Mouse (Mus musculus): ENCODE measurements around the gene Dbndd1. TPM values are rescaled to one million over a fixed set of nuclear protein-coding genes. Genes with fewer than 3 reads are reported as not detected.

Gene Dbndd1
- total and polyA plus RNA-seq, 3 experiments, result 0.73 to 4.2 TPM; not detected in 1

DNA sequence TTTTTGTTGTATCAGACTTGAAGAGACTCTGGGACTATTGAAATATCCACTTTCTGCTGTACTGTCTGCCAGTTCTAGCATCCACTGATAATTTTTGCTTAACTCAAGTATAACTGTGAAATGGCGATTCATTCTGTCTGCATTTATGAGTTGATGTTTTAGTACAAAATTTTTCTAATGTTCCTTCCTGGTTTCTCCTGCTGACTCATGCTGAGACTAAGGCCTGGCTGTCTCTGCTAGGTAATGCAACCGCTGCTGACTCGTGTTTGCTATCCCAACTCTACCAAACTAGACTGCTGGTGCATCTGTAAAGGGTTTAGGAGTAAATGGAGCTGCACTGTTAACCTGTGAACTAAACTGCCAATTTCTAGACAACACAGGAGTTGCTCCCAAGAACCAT, 47.8 kb downstream of the Dbndd1 start:
- DNase-seq (ENCODE audit: low read depth, low spot score), result peak; percentile 76
- Histone ChIP-seq H3K9me3 (replicated peaks; ENCODE audit: insufficient read depth, low read length) (no peaks in the 10 kb centered on the region), H3K27me3 (ENCODE audit: control insufficient read depth in 1 of 2, insufficient read depth in 2 of 2, low read length in 2 of 2) (no peaks in the 10 kb centered on the region), H3K4me1 (ENCODE audit: control insufficient read depth in 1 of 2, insufficient read depth in 2 of 2, low read length in 2 of 2) (no peaks in the 10 kb centered on the region), H3K9ac (ENCODE audit: control insufficient read depth, low read depth, low read length, poor library complexity, severe bottlenecking) (peak overlapping the region; percentile 55), H3K4me3 (ENCODE audit: control insufficient read depth in 1 of 2, insufficient read depth in 1 of 2, low read depth in 2 of 2, low read length in 2 of 2) (peak overlapping the region in 1 of 2 experiments; percentile 8; a peak in 1 of 4 replicates), H3K36me3 (ENCODE audit: control insufficient read depth in 1 of 2, insufficient read depth in 2 of 2, low read length in 2 of 2) (peaks cover 0 to 4% of the 10 kb centered on the region in 2 experiments; a peak in 2 of 4 replicates), H3K27ac (ENCODE audit: control insufficient read depth, low read depth, low read length) (peak overlapping the region; percentile 64; the same call in 1 of the 2 replicates), H3K79me2 (ENCODE audit: control insufficient read depth, insufficient read depth, low read length, poor library complexity) (no peaks in the 10 kb centered on the region)
- TF ChIP-seq ZNF384 (IDR thresholded peaks at IDR 0.05; ENCODE audit: low read depth, low read length) (no peak), USF2 (IDR thresholded peaks at IDR 0.05; ENCODE audit: borderline replicate concordance in 1 of 2, insufficient read depth in 1 of 2, low read depth in 1 of 2, low read length in 2 of 2) (no peak), MAFK (IDR thresholded peaks at IDR 0.05; ENCODE audit: borderline replicate concordance, low read depth, low read length) (0 out of 2 replicates have a peak, but pooled peaks have one; percentile 23), ZC3H11A (IDR thresholded peaks at IDR 0.05; ENCODE audit: low read depth, low read length) (no peak), SIN3A (IDR thresholded peaks at IDR 0.05; ENCODE audit: low read length) (peak; percentile 45; the same call in 1 of the 2 replicates), ETS1 (IDR thresholded peaks at IDR 0.05; ENCODE audit: low read depth, low read length) (0 out of 2 replicates have a peak, but pooled peaks have one; percentile 22), KAT2A (conservative IDR thresholded peaks at IDR 0.05; ENCODE audit: low read depth, low read length) (no peak), GABPA (IDR thresholded peaks at IDR 0.05; ENCODE audit: low read depth, low read length) (no peak), TBP (IDR thresholded peaks at IDR 0.05; ENCODE audit: low read depth, low read length) (no peak), JUND (IDR thresholded peaks at IDR 0.05; ENCODE audit: low read depth, low read length) (no peak)

DNA sequence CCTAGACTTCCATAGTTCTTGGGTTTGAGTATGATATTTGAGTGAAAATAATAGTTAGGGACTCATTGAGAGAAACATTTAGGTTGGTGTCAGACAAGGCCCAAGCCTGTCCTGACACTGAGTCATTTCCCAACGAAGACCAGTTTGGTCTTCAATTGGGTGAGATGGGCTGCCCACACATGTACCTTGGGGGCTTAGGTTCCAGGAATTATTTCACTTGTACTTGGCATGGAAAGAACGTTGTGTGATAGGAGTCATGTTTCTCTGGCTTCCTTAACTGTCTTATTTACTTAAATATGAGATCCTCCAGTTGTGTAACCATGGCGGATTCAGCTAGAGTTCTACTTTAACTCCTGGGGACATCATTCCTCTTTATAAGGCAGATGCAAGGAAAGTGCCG, 51.6 kb downstream of the Dbndd1 start:
- Histone ChIP-seq H3K36me3 (ENCODE audit: control insufficient read depth in 1 of 2, insufficient read depth in 2 of 2, low read length in 2 of 2) (peaks cover 0 to 4% of the 10 kb centered on the region in 2 experiments; a peak in 2 of 4 replicates), H3K27ac (ENCODE audit: control insufficient read depth, low read depth, low read length) (no peak overlapping the region), H3K9ac (ENCODE audit: control insufficient read depth, low read depth, low read length, poor library complexity, severe bottlenecking) (no peak overlapping the region), H3K4me3 (ENCODE audit: control insufficient read depth in 1 of 2, insufficient read depth in 1 of 2, low read depth in 2 of 2, low read length in 2 of 2) (no peak overlapping the region), H3K4me1 (ENCODE audit: control insufficient read depth in 1 of 2, insufficient read depth in 2 of 2, low read length in 2 of 2) (no peaks in the 10 kb centered on the region), H3K79me2 (ENCODE audit: control insufficient read depth, insufficient read depth, low read length, poor library complexity) (no peaks in the 10 kb centered on the region), H3K9me3 (replicated peaks; ENCODE audit: insufficient read depth, low read length) (no peaks in the 10 kb centered on the region), H3K27me3 (ENCODE audit: control insufficient read depth in 1 of 2, insufficient read depth in 2 of 2, low read length in 2 of 2) (no peaks in the 10 kb centered on the region)
- no peak for TF ChIP-seq KAT2A (conservative IDR thresholded peaks at IDR 0.05; ENCODE audit: low read depth, low read length)
- no peak for TF ChIP-seq TCF12 (IDR thresholded peaks at IDR 0.05; ENCODE audit: low read depth, low read length)
- DNase-seq (ENCODE audit: low read depth, low spot score), result peak; percentile 1

Other genes with a start within 250 kb of the Dbndd1 start
- gene Fanca, start 196.9 kb downstream of the Dbndd1 start, total RNA-seq (2012; rRNA removed), result 22.9 and 32.2 TPM in 2 replicates
- 10 to 100 TPM in 1 of 2 experiments, not detected in 1; 75.9 TPM for gene Fanca, start 196.9 kb downstream of the Dbndd1 start, polyA plus RNA-seq (2012; ENCODE audit: insufficient read depth in 1 of 2, insufficient read length in 2 of 2, low read depth in 1 of 2, low replicate concordance in 2 of 2, missing spikeins in 1 of 2)
- 1.1 and 2.8 TPM in 2 replicates for gene Spire2, start 182.8 kb downstream of the Dbndd1 start, total RNA-seq (2012; rRNA removed)
- 1 to 10 TPM in 1 of 2 experiments, not detected in 1; 5.4 TPM for gene Spire2, start 182.8 kb downstream of the Dbndd1 start, polyA plus RNA-seq (2012; ENCODE audit: insufficient read depth in 1 of 2, insufficient read length in 2 of 2, low read depth in 1 of 2, low replicate concordance in 2 of 2, missing spikeins in 1 of 2)
- gene Tcf25, start 141.7 kb downstream of the Dbndd1 start, total RNA-seq (2012; rRNA removed), result 107 TPM in 2 replicates
- 100 to 1,000 TPM in 1 of 2 experiments, not detected in 1; 327 TPM for gene Tcf25, start 141.7 kb downstream of the Dbndd1 start, polyA plus RNA-seq (2012; ENCODE audit: insufficient read depth in 1 of 2, insufficient read length in 2 of 2, low read depth in 1 of 2, low replicate concordance in 2 of 2, missing spikeins in 1 of 2)
- 0.31 and 0.36 TPM in 2 replicates for gene Mc1r, start 108.4 kb downstream of the Dbndd1 start, total RNA-seq (2012; rRNA removed)
- gene Mc1r, start 108.4 kb downstream of the Dbndd1 start, polyA plus RNA-seq (2012; ENCODE audit: insufficient read depth in 1 of 2, insufficient read length in 2 of 2, low read depth in 1 of 2, low replicate concordance in 2 of 2, missing spikeins in 1 of 2), result under 1 TPM in 1 of 2 experiments, not detected in 1; 0.45 TPM
- 0.69 TPM in 2 replicates for gene Tubb3, start 104.0 kb downstream of the Dbndd1 start, total RNA-seq (2012; rRNA removed)
- gene Tubb3, start 104.0 kb downstream of the Dbndd1 start, polyA plus RNA-seq (2012; ENCODE audit: insufficient read depth in 1 of 2, insufficient read length in 2 of 2, low read depth in 1 of 2, low replicate concordance in 2 of 2, missing spikeins in 1 of 2), result 1 to 10 TPM in 1 of 2 experiments, not detected in 1; 1.4 TPM
- 23.8 and 26.0 TPM in 2 replicates for gene Def8, start 91.9 kb downstream of the Dbndd1 start, total RNA-seq (2012; rRNA removed)
- 10 to 100 TPM in 1 of 2 experiments, not detected in 1; 34.0 TPM for gene Def8, start 91.9 kb downstream of the Dbndd1 start, polyA plus RNA-seq (2012; ENCODE audit: insufficient read depth in 1 of 2, insufficient read length in 2 of 2, low read depth in 1 of 2, low replicate concordance in 2 of 2, missing spikeins in 1 of 2)
- gene Afg3l1, start 37.6 kb downstream of the Dbndd1 start, total RNA-seq (2012; rRNA removed), result 27.5 and 31.0 TPM in 2 replicates
- gene Afg3l1, start 37.6 kb downstream of the Dbndd1 start, polyA plus RNA-seq (2012; ENCODE audit: insufficient read depth in 1 of 2, insufficient read length in 2 of 2, low read depth in 1 of 2, low replicate concordance in 2 of 2, missing spikeins in 1 of 2), result 10 to 100 TPM in 1 of 2 experiments, not detected in 1; 68.4 TPM
- 12.5 and 14.4 TPM in 2 replicates for gene Gas8, start 3.4 kb upstream of the Dbndd1 start, total RNA-seq (2012; rRNA removed)
- 100 to 1,000 TPM in 1 of 2 experiments, 10 to 100 TPM in 1; 20.8 to 179 TPM for gene Gas8, start 3.4 kb upstream of the Dbndd1 start, polyA plus RNA-seq (2012; ENCODE audit: insufficient read depth in 1 of 2, insufficient read length in 2 of 2, low read depth in 1 of 2, low replicate concordance in 2 of 2, missing spikeins in 1 of 2)
- gene Rhou, start 138.5 kb upstream of the Dbndd1 start, total RNA-seq (2012; rRNA removed), result not detected in 2 replicates
- gene Rhou, start 138.5 kb upstream of the Dbndd1 start, polyA plus RNA-seq (2012; ENCODE audit: insufficient read depth in 1 of 2, insufficient read length in 2 of 2, low read depth in 1 of 2, low replicate concordance in 2 of 2, missing spikeins in 1 of 2), result not detected